Mouse (Mus musculus): ENCODE measurements around the gene Klkb1.
A peak's percentile ranks its signal among the peaks of the same experiment; 100 is the strongest.

The Klkb1 gene

DNA sequence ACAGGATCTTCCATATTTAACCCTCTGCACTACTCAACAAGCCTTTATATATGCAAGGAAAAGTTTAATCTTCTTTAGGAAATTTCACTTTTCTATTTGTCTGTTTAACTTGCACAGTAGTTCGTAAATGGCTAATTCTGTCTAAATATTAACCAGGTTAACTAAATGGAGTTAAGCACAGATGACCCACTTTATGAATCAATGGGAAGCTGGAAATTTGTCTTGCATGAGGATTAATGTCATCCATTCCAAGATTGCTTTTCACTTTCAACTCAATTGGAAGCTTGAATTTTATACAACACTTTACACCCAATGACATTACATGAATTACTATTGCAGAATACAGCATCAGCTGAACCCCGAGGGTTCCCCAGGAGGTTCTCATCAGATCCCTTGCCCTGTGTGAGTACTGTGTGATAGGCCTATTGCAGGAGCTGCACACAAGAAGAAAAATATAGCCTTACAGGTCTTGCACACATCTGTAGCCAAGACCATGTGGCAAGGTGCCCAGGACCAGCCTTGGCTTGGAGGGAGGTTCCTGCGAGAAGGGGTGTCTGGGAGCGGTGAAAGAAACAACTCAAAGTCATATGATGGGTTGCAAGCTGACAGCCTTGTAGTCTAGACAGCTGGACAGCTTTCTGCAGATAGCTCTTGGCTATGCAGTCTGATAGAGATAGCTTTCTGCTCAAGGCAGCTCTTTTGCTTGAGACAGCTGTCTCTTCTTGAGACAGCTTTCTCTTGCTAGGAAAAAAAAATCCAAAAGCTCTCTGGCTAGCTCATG is 26.9 kb downstream of the Klkb1 start:
- DNase-seq, result no peak

DNA sequence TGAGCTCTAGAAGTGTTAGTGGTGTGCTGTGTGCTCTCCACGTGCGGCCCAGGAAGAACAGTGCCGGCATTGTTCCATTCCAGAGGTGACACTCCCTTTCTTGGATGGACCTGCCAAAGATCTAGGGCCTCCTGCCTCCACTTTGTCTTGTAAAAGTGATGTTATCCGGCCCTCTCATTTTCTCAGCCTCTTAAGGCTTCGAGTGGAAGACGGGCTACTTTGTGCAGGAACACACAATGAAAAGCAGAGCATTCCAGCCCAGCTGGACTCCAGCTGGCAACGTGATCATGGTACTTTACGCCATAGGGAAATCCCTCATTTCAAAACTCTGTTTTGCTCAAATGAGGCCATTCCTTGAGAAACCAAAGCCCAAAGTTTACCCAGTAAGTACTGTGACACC is 27.7 kb downstream of the Klkb1 start:
- DNase-seq, result no peak

DNA sequence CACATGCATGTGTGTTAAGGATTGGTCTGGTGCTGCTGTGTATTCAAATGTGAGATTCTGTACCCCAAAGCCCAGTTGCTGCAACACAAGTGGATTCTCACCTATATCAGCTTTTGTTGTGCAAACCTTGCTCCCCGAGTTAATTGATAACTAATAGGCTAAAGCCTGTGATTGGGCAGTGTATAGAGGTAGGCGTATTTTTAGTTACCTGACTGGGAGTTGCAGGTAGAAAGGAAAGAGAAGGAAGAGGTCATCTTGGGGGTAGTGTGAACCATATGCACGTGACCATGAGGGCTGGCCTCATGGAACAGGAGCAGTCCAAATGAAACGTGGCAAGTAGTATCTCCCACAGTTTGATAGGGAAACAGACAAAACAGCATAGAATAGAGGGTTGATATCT is 29.7 kb downstream of the Klkb1 start:
- no peak for DNase-seq

DNA sequence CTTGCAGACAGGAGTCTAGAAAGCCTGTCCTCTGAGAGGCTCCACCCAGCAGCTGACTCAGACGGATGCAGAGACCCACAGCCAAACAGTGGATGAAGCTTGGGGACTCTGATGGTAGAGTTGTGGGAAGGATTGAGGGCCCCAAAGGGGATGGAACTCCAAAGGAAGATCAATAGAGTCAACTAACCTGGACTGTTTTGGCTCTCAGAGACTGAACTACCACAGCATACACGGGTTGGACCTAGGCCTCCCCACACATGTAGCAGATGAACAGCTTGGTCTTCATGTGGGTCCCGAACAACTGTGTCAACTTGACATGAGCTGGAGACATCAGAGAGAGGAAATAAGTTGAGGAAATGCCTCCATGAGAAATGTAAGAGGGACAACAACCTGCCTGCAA is 31.8 kb downstream of the Klkb1 start:
- no peak for DNase-seq

DNA sequence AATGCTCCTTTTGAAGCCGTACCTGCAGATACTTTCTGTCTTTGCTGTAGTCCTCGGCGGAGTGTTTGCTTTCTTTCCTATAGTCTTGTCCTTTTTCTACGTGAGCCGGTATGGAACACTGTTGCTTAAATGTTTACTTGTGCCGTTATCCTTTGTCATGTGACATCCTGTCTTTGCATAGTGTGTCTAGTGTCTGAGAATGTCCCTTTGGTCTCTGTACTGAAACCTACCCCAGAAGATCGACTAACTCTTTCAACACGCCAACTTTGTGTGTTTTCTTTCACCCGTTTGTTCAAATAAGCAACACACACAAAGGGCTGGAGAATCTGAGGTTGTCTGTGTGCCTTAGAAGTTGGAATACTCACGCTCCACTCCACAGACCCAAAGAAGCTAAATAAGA is 32.7 kb downstream of the Klkb1 start, which contains the start of gene F11:
Gene F11, minus strand, starts transcription at position 112 of the 400 bp plus-strand sequence.
- no peak for DNase-seq

DNA sequence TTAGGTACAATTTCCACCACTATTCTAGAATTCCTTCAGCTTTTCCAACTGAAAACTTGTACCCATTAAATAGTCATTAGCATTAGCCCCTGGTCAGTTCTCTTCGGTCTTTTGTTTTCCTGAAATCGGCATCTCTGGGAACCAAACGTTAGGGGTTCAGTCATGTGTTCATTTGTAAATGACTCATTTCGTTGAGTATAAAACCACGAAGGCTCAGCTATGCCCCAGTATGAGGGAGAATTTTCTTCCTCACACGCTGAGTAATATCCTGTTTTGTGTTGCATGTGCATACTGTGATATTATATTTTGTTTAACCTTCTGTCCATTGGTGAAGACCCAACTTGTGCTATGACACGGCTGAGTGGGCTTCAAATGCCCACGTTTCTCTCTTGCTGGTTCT is 36.2 kb downstream of the Klkb1 start:
- no peak for DNase-seq

DNA sequence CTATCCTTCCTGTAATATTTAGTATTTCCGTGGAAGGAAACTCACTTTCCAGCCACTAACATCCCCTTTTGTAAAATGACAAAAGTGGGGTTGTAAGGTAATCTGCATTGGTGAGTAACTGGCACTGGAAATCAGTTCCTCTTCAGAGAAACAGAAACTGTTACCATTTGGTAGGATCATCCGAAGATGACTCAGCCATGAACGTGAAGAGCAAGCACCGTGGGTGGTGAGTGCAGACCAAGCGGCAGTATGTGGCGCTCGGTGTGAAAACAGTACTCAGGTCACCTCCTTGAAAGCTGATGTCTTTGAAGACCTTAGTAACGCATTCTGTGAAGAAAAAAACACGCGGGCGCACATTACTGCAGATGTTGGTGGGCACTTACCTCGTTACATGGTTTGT is 39.6 kb downstream of the Klkb1 start:
- no peak for DNase-seq

DNA sequence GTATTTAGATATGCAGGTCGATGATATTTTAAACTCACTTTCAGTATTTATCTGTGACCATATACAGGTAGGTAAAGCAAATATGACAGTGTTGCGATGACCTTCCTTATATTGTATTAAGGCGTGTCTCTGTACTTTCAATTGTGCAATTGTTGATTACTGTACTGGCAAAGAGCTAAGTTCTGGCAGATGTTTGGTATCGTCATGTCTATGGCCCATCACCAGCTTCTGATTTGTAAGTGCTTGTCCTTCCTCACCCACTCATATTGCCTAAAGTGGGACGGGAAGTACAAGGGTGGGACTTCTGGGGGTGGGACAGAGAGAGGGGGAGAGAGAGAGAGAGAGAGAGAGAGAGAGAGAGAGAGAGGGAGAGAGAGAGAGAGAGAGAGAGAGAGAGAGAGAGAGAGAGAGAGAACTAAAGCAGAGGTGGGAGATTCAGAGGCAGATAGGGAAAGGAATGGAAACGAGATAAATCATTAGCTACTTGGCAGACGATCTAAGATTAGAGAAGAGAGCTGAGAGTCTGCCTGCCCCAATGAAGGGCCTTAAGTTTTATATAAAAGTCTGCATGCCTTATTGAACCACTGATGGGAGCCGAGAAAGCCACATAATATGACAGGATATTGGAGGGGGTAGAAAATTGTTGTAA is 40.3 kb downstream of the Klkb1 start:
- DNase-seq, result no peak

DNA sequence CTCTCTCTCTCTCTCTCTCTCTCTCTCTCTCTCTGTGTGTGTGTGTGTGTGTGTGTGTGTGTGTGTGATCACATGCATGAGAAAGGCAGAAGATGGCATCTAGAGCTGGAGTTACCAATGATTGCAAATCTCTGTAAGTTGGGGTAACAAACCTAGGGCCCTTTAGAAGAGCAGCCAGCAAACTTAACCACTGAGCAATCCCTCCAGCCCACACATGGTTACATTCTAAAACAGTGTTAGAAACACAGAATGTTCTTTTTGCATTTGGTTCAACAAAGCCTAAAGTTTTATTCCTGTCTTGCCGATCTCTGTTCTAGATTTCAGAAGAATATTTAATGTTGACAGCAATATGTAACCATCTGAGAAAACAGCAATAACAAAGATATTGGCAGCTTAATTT is 41.1 kb downstream of the Klkb1 start:
- no peak for DNase-seq

DNA sequence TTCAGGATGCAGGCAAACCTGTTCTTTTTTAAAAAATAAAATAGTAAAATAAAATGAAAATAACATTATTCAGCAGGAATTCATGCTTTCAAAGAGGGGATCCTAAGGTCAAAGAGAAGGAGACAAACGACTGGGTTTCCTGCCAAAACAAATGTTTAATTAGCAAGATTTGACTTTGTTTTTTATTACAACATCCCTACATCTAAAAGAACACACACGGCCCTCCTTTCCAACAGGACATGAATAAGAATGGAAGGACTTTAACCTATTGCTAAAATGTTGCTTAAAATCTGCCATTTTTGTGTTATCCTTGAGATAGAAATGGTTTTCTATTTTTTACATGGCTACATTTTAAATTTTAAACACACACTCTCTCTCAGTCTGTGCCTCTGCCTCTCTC is 41.5 kb downstream of the Klkb1 start:
- no peak for DNase-seq

DNA sequence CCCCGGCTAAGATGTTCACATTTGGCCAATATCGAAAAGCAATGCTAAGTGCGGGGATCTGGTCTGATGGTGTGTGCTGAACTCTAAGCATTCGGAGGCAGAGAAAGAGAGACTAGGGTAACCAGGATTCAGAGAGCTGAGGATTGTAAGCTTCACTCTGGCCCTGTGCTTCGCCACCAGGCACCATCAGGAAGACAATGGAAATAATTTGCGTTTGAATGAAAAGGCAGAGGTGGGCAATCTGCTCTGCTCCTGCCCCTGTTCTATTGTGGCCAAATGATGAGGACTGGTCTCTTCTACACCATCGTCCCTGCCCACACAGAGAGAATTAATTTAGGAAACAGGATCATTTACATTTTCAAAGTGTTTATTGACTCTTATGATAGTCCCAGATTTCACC is 48.4 kb downstream of the Klkb1 start:
- no peak for DNase-seq

DNA sequence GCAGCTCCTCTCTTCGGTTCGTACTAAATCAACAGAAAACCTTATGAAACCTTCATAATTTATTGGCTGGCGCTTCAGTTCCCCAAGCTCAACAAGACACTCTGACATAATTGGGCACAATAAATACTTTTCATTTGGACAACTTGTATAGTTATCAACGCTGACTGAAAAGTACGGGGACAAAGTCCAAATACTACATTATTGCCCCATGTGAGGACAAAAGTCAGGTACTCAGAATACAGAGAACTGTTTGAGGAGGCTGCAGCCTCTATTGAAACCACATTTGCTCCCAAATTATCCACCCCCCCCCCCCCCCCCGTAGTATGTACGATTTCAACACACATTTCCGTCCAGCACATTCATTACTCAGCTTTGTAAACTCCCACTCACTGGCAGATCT is 55.3 kb downstream of the Klkb1 start:
- DNase-seq, result no peak

DNA sequence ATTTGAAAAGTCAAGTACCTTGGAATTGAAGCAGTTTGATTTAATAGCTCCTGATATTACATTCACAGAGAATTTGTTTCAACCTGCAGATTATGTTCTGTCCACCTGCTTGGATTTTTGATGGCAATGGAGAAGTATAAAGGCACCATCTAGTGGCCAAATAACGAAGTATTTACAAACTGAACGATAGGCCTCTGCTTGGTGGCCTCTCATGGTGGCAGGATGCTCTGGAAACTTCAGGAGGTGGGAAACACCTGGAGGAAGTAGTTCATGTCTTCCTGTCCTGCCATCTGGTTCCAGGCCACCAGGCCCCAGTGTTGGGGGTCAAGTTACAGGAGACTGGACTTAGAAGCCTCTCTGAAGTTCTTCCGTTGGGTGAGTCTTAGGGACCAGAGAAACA is 56.4 kb downstream of the Klkb1 start:
- DNase-seq, result peak; percentile 73

DNA sequence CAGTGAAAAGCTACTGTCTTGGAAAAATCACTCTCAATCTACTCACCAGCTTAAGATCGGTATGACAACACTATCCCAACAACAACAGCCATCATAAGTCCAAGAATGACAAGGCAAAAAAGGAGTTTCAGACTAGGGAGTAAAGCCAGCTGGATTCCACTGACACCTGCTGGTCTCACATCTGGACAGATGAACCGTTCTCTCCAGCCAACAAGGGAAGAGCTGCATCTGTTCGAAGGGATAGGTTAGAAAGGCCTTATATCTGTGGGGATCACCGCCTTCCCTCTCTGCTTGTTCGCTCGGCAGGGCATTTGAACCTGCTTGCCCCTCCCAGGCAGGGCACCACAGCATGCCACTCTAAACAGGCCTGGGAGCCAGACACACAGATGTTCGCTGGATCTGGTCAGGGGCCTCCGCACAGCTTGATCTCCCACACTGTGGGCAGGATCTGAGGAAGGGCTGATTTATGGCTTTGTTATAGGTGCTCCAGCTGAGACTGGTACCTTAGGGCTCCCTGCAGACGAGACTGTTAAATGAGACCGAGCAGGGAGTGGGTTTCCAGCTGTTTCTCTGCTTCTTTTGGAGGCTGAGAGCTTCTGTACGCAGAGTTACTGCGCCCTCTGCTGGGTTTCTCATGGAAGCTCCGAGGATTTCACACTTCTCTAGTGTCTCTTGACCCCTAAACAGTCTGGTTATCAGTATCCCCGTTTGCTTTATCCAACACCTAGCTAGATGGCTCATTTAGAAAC is 58.3 kb downstream of the Klkb1 start:
- DNase-seq, result peak; percentile 81

DNA sequence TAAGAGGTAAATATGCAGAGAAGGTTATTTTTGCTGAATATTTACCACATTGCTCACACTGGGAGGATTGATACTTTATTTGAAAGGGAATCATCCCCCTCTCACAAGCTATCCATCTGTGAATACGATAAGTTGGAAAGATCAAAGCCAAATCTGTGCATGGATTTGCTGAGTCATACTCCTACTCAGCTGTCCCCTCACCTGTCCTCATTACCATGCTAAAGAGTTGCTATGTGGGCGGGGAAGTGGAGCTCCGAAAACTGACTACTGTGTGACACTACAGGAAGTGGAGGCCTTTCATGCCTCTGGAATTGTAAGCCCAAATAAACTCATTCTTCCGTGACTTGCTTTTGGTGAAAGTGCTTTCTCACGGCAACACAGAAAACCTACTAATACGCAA is 59.4 kb downstream of the Klkb1 start:
- no peak for DNase-seq

DNA sequence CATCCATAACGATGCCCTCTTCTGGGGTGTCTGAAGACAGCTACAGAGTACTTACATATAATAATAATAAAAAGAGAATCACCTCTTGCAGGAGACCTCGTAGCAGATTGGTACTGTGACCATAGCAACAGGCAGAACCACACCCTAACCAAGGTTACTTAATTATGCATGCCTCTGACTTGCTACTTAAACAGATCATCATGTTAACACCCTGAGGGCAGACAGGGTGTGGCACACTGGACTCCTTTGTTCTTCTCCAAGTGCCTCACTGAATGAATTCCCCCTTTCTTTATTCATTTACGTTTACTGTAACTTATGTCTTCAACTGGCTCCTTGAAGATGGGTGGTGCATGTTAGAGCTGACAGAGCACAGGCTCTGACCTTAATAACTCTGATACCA is 61.4 kb downstream of the Klkb1 start:
- no peak for DNase-seq

Data from retina, postnatal 1 day (tissue).